Mouse (Mus musculus) CD8-positive naive resting alpha-beta T cell, adult 2 months (primary cell): ENCODE results near the gene Avpr2.

Experiments
- DNase-seq, 2 experiments: peaks; one replicate each; pipeline ENCODE4 v3.0.0; 2022; ENCODE audit warnings: low read depth in 2 of 2, low spot score in 2 of 2

Avpr2 gene

DNA sequence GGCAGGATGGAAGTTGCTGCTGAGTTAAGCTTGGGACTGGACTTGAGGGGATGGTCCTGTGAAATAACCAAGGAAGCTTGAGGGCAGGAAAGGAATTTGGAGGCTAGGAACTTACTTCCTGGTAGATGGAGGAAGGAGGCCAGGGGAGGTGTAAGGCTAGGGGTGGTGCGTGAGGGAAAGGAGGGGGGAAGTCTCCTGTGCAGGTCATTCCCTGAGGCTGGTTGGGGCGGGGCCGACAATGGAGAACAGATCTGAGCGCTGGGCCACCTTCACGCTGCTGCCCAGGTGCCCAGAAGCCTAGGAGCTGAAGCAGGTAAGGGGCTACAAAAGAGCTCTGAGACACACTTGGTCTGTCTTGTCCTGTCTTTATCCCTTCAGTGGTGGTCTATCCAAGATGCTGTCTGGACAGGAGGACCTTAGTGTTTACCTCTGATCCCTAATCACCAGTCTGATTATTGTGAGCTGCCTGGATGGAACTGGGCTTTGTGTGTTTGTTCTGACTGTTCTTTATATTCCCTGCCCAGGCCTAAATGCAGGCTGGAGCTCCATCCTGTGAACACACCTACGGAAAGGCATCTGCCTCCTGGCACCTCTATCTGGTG, at the start of gene Avpr2:
Gene Avpr2 (plus strand): TSS at position 552 of the 602 bp plus-strand sequence.
- DNase-seq = no peak

DNA sequence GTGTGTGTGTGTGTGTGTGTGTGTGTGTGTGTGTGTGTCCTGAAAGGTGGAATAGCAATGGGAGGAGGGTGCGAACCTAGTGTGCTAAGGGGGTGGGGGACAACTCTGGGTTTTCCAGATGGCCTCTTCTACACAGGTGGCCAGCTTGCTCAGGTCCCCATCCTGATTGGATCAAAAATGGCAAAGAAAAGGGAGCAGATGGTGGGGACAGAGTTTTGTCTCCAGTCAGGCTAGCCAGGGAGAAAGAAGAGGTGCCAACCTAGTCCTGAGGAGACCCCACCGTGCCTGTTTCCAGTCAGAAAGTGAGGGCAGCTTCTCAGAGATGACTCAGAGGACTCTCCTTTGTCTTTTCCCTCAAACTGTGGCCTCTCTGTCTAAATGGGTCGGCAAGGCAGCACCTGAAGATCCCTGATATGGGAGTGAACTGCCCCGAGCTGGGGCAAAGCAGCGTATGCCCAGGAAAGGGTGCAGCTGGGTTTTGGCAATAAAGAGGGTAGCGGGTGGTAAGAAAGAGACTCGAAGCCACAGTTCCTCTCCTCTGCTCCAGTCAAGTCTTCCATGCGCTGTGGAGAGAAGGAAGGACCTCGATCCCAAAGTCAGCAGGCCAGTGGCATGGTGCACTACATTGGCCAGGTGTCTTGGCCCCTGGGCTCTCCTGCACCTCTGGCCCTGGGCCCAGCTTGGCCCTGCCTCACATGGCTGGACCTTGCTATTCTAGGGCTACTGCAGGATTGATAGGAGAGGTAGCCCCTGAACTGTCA, 37.4 kb upstream of the Avpr2 start:
- no peak for DNase-seq

DNA sequence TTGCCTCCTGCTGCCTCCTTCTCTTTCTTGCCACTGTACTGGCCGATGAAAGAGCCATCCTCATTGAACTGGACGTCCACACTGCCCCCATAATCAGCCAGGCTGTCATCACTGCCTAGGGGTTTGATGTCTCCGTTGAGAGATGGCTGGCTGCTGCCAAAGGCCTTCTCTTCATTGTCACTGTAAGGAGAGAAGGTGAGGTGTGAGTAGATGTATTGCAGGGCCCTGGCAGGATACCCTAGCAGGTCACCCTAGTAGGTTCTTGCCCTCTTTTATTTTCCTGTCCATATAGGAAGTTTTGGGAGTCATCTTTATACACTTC, 36.9 kb upstream of the Avpr2 start:
- DNase-seq = no peak

DNA sequence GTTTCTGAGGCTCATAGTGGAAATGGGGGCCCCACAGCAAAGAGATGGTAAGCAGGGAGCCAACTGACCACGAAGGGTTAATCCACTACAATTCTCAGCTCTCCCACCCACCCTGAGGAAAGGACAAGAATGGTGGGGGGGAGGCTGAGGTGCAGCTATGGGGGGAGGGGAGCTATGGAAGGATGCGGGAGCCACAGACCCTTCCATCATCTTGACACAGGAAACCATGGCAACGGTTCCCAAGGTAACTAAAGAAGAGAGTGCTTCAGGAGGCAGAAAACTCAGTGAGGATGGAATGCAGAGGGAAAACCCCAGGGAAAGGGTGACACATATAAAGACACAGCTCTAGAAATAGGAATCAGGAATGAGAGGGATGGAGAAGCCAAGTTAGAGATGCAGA, 27.2 kb upstream of the Avpr2 start:
- no peak for DNase-seq

DNA sequence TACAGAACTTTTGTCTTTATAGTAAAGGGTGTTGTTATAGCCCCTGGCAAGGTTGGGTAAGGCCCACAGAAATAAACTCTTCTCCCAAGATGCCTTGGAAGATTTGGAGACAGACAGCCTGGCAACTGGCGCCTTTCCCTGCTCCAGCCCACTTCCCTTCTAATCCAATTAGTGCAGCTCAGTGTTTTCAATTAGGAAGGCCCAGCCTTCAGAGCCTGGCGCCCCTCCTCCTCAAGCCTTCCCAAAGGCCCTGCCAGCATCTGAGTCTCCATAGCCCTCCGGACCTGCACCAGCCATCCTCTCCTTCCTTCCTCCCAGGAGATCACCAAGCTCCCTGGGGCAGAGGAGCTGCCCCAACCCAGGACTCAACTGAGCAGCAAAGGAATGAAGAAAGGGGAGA, 24.6 kb upstream of the Avpr2 start:
- DNase-seq = no peak

DNA sequence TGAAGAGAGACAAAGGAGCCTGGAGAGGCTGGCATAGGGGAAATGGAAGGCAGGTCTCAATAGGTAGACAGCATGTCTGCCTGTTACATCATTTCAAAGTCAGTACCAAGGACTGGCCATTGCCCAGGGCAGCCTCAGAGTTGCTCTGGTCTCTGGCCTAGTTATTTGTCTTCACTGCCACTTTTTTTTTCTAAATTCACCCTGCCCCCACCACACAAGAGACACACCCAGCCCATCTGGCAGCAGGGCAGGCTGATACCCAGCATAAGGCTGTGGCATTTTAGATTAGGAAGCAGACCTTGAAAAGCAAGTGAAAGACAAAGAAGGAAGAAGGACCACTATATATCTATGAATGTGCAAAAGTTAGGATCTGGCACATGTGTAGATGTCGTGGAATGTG, 24.1 kb upstream of the Avpr2 start:
- no peak for DNase-seq

DNA sequence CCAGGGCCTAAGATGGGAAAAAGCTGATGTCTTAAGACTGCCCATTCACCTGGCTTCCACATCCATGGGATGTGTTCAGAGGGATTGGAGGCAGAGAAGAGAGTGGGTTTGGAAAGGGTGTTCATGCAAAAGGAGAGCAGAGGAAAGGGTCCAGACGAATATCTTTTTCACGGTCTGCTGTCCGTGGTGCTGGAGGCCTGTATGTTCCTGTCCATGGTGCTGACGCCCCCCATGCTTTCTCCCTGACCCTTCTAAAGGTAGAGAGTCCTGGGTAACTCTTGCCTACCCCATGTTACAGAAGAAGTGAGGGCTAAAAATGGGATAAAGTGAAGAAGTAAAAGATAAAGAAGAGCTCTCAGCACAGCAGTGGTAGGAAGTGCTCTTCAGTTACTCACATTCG, 22.6 kb upstream of the Avpr2 start:
- DNase-seq = no peak

DNA sequence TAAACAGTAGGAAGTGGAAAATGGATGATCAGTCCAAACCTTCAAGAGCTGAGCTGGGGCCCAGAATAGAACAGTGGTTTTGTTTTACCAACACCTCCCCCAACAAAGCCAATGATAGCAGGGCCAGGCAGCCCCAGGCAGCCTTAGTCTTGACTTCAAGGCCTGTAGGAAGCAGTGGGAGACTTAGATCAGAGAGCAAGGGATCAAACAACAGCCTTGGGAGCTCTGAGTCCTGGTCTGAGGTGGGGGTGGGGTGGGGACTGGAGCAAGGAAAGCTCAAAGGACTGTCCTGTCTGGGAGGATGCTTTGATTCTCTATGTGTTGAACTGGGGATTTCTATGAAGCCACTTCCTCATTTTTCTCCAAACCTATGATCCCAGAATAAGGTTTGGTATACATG, 20.4 kb upstream of the Avpr2 start:
- no peak for DNase-seq

DNA sequence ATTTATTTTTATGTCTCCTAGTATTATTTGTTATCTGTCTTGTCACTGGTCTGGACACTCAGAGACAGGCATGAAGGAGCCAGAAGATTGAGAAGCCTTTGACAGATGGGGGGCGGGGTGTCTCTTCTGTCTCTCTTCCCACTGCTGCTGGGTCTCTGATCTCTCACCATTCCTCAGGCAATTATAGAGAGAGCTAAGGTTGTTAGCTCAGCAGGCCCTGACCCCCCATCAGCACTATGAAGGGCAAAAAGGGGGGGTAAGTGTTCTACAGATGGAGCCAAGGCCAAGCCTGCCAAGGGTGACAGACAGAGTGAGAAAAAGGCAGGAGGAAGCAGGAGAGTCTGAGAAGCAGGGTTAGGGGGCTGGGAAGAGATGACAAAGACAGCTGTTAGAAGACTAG, 19.9 kb upstream of the Avpr2 start:
- no peak for DNase-seq

DNA sequence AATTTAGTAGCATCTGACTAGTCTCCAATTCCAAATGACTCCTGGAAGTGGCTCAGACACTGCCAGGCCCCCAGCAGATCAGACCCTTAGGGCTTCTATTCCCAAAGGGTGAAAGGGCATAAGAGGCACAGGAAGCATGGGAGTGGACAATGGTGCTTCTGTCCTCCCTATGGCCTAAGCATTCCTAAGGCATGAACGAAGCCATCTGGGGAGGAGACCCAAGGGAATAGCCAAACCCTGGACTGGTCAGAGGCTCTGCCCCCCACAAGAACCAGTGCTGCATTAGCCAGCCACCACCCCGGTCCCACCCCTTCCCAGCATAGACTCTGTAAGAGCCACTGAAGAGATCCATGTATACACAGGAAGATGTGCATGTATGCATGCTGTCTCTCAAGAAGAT, 16.0 kb upstream of the Avpr2 start:
- no peak for DNase-seq

DNA sequence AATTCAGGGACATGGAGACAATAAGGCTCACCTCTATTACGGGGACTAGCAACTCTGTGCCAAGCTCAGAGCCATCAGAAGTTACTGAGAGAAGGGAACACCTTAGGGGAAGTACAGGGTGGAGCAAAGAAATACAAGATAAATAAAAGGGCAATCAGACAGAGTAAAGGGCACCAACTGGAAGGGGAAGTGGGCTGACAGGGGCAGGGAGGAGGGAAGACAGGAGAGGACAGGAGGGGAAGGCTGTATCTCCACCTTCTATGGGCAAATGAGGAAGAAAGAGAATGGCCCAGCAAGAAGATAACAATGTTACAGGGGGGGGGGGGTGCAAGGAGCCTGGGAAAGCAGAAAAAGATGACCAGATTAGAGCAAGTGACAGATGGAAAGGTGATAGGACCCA, 14.9 kb upstream of the Avpr2 start:
- DNase-seq = no peak

DNA sequence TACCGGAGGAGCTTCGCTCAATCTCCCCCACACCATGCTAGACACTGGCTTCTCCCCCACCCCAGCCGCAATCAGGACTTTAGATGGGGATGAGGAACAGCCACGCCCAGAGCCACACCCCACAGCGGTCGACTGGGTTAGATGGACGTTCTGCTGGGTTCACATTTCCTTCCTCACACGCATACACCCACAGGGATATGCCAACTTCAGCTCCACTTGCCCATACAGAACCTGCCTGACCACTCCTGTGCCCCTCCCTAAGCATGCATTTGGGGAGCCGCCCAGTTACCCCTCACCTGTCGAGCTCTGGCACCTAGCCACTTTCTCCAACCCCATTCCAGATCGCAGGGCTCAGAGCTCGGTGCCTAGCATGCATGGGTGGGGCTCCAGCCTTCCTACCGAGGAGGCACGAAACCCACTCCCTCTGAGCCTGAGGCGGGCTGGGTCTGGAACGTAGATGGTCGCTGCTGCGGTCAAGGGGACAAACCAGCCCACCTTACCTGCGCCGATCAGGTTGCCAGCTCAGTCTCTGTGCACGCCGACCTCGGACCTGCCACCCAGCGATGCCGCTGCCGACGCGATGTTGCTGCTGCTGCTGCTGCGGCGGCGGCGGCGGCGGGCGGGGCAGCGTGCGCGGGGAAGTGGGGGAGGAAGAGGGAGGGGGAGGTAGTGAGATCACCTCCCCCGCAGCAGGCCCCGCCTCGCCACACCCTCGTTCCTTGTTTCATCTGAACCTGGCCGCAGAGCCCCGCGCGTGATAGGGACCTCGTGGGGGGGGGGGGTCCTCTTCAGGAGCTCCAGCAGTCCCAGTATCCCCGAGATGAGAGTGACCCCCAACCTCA, 11.5 kb upstream of the Avpr2 start:
- DNase-seq = peak; percentile 18 to 49

DNA sequence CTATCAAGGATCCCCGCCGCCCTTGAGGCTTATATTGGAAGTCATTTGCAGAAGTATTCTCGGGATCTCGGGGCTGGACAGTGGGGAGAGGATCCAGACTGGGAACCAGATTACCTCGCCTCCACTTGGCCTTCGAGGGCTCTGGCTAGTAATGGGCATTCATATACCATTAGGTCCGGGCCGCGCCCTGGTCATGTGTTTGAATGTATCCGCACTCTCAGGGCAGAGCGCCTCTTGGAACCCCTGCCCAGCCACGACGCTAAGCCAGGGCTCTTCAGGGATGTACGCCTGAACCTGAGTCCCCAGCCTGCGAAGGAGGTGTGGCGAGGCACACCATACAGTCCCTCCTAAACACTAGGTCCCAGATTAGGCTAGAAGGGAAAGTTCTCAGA, 10.9 kb upstream of the Avpr2 start:
- no peak for DNase-seq

DNA sequence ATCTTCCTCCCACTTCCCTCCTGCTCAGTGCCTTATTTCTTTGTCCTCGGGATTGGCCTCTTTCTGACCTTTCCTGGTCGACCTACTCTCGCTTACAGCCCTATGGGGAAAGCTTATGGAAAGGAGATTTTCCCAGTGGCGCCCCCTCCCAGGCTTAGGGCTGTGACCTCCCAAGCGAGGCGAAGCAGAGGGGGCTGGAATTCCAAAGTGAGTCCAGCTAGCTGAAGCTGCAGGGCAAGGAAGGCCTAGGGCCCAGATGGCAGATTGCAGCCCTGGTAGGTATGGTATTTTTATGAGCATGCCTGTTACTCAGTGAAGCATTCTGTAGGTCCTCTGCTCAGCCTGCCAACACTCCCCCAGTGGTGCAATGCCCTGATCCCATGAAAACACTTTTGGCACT, 10.4 kb upstream of the Avpr2 start:
- no peak for DNase-seq

DNA sequence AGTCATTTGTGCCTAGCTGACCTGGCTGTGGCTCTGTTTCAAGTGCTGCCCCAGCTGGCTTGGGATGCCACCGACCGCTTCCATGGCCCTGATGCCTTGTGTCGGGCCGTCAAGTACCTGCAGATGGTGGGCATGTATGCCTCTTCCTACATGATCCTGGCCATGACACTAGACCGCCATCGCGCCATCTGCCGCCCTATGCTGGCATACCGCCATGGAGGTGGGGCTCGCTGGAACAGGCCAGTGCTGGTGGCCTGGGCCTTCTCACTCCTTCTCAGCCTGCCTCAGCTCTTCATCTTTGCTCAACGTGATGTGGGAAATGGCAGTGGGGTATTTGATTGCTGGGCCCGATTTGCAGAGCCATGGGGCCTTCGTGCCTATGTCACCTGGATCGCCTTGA, 931 bp downstream of the Avpr2 start:
- DNase-seq = no peak

DNA sequence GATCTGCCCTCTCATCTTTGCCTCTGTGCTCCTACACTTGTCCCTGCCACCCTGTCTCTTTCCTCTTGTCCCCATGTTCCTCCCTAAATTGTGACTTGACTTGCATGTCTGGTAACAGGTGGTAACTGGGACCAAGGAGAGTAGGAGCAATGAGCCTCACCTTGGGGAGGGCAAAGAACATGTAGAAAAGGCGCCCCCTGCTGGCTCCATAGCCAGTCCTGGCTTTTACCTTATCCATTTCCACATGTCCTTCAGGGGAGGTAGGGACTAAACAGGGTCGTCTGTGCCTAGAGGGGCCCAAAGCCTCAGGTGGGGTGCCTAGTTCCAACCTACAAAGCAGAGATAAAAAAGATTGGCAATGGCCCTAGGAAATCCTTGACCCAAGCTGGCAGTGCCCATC, 3.8 kb downstream of the Avpr2 start, which contains the start of gene L1cam:
Gene L1cam (minus strand): TSS at position 387 of the 400 bp plus-strand sequence.
- peak; percentile 27 to 52 for DNase-seq

DNA sequence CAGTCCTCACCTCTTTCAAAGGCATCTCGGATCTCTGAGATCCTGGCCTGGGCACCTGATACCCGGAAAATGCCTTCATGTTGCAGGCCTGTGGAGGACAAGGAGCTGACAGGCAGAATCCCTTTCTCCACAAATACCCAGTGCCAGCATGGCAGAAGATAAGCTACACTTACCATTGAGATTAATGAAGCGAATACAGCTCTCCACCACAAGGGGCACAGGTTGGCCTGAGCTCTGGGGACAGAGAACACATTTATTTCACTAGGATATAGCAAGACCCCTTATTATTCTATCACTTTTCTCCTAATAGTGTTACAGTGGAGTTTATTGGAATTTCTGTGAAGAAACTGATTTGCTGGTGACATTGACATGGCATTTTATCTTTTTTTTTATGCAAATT, 6.1 kb downstream of the Avpr2 start:
- DNase-seq = no peak

DNA sequence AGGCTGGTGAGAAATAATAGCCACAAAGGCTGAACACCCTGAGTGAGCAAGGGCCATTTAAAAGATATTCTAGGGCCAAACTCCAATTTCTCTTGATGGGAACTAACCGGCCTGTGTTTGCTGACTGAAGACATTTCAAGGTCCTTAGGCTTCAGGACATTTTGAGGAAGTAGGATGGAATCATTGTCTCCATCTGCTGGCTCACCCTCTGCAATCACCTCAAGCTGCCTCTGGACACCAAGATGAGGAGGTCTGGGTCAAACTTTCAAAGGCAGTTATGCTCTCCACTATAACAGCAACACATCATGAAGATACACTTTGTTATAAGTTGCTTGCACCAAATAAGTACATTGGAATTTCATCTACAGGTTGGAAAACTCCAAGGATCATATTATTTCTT, 18.1 kb downstream of the Avpr2 start:
- DNase-seq = no peak

DNA sequence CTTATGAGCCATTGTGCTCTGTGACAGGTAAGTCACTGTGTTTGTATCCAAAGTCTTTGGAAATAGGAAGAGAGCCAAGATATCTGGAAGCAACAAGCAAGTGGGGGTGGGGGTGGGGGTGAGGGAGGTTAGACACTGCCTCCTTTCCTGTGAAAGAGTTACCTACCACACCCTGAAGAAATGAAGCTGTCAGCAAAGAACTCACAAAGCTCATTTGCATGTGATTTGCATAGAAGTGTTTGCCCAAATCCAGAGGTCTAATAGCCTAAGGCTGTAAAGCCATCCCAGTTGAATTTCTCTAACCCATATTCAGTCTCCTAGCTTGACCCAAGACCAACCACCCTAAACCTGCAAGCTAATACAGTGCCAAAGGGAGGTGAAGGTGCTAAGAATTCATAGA, 18.5 kb downstream of the Avpr2 start:
- DNase-seq = no peak

DNA sequence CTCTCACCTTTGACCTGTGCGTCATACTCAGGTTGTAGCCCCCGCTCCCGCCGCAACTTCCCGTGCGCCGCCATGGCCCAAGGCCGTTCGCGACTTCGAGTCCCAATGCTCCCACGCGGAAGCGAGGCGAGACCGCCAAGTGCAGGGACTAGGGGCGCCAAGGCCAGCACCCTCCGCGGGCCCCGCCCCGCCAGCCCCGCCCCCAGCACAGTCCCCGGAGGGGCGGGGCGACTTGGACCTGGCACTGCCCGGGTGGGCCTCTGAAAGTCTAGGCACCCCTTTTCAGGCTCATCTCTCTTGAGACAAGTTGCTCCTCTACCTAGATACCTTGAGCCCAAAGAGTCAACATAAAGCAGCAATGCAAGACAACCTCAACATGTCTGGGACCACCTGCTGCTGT, 19.3 kb downstream of the Avpr2 start:
- peak; percentile 31 to 41 for DNase-seq

DNA sequence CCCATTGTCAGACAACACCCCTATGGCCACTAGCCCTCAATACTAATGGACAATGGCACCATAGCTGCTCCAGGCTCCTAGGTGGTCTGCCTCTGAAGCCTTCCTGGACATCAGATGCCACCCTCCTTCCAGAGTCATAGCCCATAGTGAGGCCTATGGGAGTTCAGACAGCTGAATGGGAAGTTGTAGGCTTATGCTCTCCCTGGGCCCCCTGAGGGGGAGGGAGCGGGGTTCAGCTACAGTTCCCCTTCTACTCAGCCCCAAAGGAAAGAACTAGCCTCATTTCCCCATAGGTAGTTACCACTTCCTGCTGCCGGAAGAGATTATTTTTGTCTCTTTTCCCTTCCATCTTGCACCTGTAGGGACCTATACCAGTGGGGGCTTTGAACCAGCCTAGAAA, 19.7 kb downstream of the Avpr2 start:
- peak in 1 of 2 experiments; percentile 41 for DNase-seq
